10 mouse cellular contexts compared by ENCODE assay signal in the genomic region with DNA sequence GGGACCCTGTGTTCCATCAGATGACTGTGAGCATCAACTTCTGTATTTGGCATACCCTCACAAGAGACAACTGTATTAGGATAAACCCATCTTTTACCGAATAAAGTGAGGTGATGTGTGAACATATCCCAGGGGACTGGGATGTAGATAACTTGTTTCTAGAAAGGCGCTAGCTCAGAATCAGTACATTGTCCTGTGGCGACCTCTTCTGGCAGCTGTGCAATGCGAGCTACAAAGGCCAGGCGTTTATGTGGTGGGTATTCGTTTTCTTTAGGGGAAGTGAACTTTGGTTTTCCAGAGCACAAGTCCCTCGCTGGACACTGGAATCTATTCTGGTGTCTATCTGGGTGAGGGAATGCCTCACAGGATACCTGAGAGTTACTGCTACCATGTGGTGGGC. TPM values are rescaled to one million over a fixed set of nuclear protein-coding genes. Genes with fewer than 3 reads are reported as not detected.
DNase-seq lines count a peak whose midpoint lies in the region; ATAC-seq lines count a peak whose summit lies in the region.
"Had no signal": no experiment of that assay in that cellular context is flagged by ENCODE, and none has a peak within 500 bp of the region (broad histone marks: within the 10 kb centered on the region; RNA-seq: fewer than 3 reads in every experiment).

No protein-coding gene starts in this region.

- no peaks in the 10 kb centered on the region for H3K4me1 ChIP-seq in embryonic facial prominence, embryonic 14.5 days (ENCODE audit: control insufficient read depth, insufficient read depth, low read length)
- H3K4me1 ChIP-seq: embryonic facial prominence, embryonic 15.5 days; liver, embryonic 13.5 days had no signal

- H3K27me3 ChIP-seq in embryonic facial prominence, embryonic 14.5 days (replicated peaks; ENCODE audit: control insufficient read depth, insufficient read depth, low read length), result no peaks in the 10 kb centered on the region
- H3K27me3 ChIP-seq: embryonic facial prominence, embryonic 15.5 days; liver, embryonic 13.5 days had no signal

- H3K4me3 ChIP-seq in embryonic facial prominence, embryonic 14.5 days (ENCODE audit: low read depth, low read length), result no peak overlapping the region
- H3K4me3 ChIP-seq: embryonic facial prominence, embryonic 15.5 days; liver, embryonic 13.5 days had no signal

- H3K27ac ChIP-seq in embryonic facial prominence, embryonic 14.5 days (replicated peaks; ENCODE audit: low read depth, low read length), result no peak overlapping the region
- H3K27ac ChIP-seq: embryonic facial prominence, embryonic 15.5 days; liver, embryonic 13.5 days had no signal

- ATAC-seq in embryonic facial prominence, embryonic 14.5 days (ENCODE audit: low read depth), result no peak

- DNase-seq in heart, postnatal 36 days, result peak; percentile 25 to 51
- no peak for DNase-seq in heart, adult 9 months (ENCODE audit: low spot score in 2 of 2)
- peak; percentile 9 for DNase-seq in CD4-positive helper T cell, adult 2 months (ENCODE audit: low read depth, low spot score)
- DNase-seq in Muller cell, postnatal 12 days (ENCODE audit: inconsistent ontology term), result peak; percentile 26
- DNase-seq in embryonic facial prominence, embryonic 14.5 days (ENCODE audit: low spot score), result peak; percentile 50
- peak; percentile 27 for DNase-seq in left cerebral cortex, postnatal 4 days
- peak; percentile 55 for DNase-seq in right cerebral cortex, postnatal 4 days
- DNase-seq in spleen, adult 12 weeks (ENCODE audit: low spot score), result no peak
- DNase-seq: liver, embryonic 13.5 days had no signal

- H3K36me3 ChIP-seq in embryonic facial prominence, embryonic 14.5 days (ENCODE audit: control insufficient read depth, insufficient read depth, low read length), result no peaks in the 10 kb centered on the region
- H3K36me3 ChIP-seq: embryonic facial prominence, embryonic 15.5 days; liver, embryonic 13.5 days had no signal

- WGBS in embryonic facial prominence, embryonic 14.5 days, result 13% methylated on average over 7 of the region's 7 CpGs

- intact Hi-C loops in heart, postnatal 36 days (cut with DNase I), result loop anchor here (1.0 to 5.0 kb wide), 2 partner anchors 60 to 342 kb away; no protein-coding TSS in a partner anchor
- intact Hi-C loops in left cerebral cortex, postnatal 4 days (cut with DNase I), result no loop called here

- H3K9ac ChIP-seq in embryonic facial prominence, embryonic 14.5 days (ENCODE audit: low read depth, low read length), result no peak overlapping the region
- H3K9ac ChIP-seq: embryonic facial prominence, embryonic 15.5 days; liver, embryonic 13.5 days had no signal

- no peak overlapping the region for H3K4me2 ChIP-seq in embryonic facial prominence, embryonic 14.5 days (ENCODE audit: low read depth, low read length)
- H3K4me2 ChIP-seq: embryonic facial prominence, embryonic 15.5 days; liver, embryonic 13.5 days had no signal

- H3K9me3 ChIP-seq in embryonic facial prominence, embryonic 14.5 days (ENCODE audit: control insufficient read depth, low read length), result no peaks in the 10 kb centered on the region
- H3K9me3 ChIP-seq: embryonic facial prominence, embryonic 15.5 days; liver, embryonic 13.5 days had no signal

RNA-seq across cellular contexts. Expression of gene Ctsll3, which starts 16.8 kb away (rescaled TPM):
- not detected for total RNA-seq in heart, postnatal 36 days (2021)
- 0.58 TPM in 1 of 2 replicates, not detected in the other for polyA plus RNA-seq in embryonic facial prominence, embryonic 14.5 days (2014; fragmentation: Nextera tagmentation; extraction: Ambion mirVana)
- not detected for total RNA-seq in left cerebral cortex, postnatal 4 days (2021)
- polyA plus RNA-seq: liver, embryonic 13.5 days had no signal

RNA-seq across cellular contexts. Expression of gene BC051665, which starts 33.3 kb away (rescaled TPM):
- total RNA-seq in heart, postnatal 36 days (2021), result not detected
- polyA plus RNA-seq in embryonic facial prominence, embryonic 14.5 days (2014; fragmentation: Nextera tagmentation; extraction: Ambion mirVana), result not detected in 2 replicates
- not detected for total RNA-seq in left cerebral cortex, postnatal 4 days (2021)
- polyA plus RNA-seq: embryonic facial prominence, embryonic 15.5 days; liver, embryonic 13.5 days had no signal

RNA-seq across cellular contexts. Expression of gene 4930486L24Rik, which starts 44.8 kb away (rescaled TPM):
- total RNA-seq in heart, postnatal 36 days (2021), result 1 to 10 TPM in 1 of 2 experiments, under 1 TPM in 1; 0.86 to 1.3 TPM
- not detected in 2 replicates for polyA plus RNA-seq in embryonic facial prominence, embryonic 14.5 days (2014; fragmentation: Nextera tagmentation; extraction: Ambion mirVana)
- total RNA-seq in left cerebral cortex, postnatal 4 days (2021), result not detected
- polyA plus RNA-seq: liver, embryonic 13.5 days had no signal

Comparison
In these comparisons a context has a peak if more than half of its experiments do, and no peak if none do; other contexts are left out.
1. DNase-seq: peak in heart, postnatal 36 days (2 of 2), CD4-positive helper T cell, adult 2 months (single experiment), Muller cell, postnatal 12 days (single experiment), embryonic facial prominence, embryonic 14.5 days (single experiment), left cerebral cortex, postnatal 4 days (single experiment) and right cerebral cortex, postnatal 4 days (single experiment); none in heart, adult 9 months (0 of 2) and spleen, adult 12 weeks (single experiment).